Mouse (Mus musculus) layer of hippocampus, postnatal 10 days (tissue): ENCODE measurements at regions not wholly inside any gene's neighbourhood (a gene's known extent, or its start where the extent isn't known, plus 50 kb on each side); places are given as distances from the start of the nearest gene placed in this dataset.

Experiments used
- DNase-seq, 2 experiments: peaks; one replicate each; pipeline ENCODE4 v3.0.0; 2021; ENCODE audit warnings: low spot score in 2 of 2

DNA sequence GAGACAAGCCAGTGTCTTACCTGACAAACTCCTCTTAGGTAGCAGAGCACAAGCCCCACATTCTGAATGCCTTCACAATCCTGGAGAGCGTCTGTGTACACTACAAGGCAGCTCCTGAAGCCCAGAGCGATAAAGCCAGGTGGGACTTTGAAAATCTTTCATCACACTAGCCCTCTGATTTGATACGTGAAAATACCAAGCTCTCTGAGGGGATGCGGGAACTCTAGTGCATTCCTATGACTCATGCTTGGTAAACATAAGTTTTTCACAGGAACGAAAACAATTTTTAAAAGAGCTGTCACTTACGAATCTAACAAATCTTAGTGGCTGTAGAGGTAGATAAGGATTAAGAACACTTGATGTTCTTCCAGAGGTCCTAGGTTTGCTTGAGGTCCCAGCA is 108.6 kb upstream of the Peli1 start:
- DNase-seq: no peak

DNA sequence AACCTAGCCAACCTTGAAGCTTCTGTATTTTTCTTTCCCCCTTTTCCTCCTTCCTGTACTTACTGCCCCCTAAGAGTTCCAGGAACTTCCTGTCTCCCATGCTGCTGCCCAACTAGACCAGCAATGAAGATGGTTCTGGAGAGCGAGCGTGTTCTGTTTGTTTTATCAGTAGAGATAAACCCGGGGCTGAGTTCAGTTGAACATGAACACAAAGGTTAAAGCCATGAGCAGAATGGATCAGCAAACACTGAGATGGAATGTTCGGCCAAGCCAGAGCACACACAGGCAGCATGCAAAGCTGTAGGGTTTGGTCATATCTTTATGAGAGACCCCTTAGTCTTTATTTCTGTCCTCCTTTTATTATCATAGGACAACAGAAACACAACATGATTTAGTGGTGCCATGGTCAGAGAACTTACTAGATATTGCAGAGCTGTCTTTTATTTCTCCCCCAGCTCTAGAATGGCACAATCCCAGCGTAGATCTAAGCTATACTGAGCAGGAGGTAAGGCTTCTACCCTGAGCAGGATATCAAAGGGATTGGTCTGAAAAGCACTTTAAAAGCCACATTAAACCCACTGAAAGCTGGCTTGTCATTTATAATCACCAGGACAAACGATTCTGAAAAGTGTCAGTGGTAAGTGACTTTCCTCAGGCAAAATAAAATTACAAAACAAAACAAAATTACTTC is 105.9 kb upstream of the Peli1 start:
- no peak for DNase-seq

DNA sequence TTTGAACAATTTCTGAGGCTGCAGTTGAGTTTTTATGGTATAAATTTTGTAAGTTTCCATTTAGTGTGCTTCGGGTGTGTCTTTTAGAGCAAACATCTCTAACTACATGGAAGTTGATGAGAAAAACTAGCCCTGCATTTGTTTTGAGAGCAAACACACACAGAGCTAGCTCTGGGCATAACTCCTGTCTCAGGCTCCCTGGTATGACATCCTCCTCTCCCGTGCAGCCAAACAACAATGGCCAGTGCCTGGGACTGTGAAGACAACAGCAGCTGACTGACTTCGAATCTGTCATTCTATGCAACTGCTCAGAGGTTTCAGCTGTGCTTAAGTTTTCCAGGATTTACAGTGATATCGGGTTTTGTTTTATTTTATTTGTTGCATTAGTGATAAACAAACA is 105.3 kb upstream of the Peli1 start:
- no peak for DNase-seq

DNA sequence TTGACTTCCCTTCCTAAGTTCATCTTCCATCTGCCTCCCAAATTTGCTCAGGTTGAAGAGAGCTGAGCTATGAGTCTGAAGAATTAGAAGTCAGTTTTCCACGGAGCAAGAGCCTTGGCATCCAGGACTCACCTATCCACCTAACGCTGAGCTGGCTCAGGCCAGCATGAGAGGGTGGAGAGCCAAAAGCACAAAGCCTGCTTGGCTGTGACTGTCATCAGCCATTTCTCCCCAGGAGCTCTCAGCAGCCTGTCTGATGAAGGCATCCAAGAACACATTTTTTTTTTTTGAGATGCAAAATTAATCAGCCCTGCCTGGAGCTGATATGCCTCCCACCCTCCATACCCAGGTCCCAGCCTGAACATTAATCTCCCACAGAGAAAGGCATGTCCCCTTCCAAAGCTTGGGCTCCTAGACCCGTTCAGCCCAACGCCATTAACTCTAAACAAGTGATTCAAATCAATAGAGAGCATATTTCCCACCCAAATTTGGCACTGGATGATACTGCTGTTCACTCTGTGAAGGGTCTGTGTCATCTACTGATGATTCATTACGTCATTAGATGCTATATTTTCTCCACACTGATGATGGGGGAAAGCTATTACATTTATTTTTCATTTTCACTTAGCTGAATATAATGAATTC is 103.8 kb upstream of the Peli1 start:
- peak in 1 of 2 experiments; percentile 39 for DNase-seq

DNA sequence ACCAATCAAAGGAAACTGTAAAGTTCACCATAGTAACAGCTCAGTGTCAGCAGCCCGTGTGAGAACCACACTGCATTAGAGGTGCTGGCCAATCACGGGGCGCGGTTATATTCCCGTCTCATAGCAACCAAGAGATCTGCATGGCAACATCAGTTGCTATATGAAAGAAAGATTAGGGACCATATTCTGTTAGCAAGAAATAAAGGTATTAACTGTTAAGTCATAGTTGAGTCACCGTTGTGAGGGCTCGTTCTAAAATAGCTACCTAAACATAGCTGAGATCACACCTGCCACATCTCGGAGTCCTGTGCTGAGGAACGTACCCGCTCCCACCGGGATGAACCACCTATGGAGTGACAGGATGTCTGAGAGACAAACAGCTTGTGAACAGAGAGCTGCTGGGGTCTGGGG is 103.2 kb upstream of the Peli1 start:
- DNase-seq: peak; percentile 45 to 55

DNA sequence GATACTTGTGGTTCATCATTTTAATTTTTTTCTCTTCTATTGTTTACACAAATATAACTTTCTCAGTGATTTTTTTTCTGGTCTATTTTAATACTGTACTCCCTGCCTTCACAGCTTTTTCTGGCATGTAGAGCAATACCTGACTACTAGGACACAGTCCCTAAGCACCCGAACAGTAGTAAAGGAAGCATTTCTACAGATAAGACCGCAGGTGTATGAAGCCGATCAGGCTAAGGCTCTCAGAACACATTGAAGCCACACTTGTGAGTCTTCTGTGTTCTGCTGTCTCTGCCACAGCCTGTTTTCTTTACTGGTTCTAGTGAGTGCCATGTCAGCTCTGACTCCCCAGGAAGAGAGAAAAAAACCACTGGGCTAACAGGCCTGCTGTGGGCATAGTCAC is 102.2 kb upstream of the Peli1 start:
- no peak for DNase-seq

DNA sequence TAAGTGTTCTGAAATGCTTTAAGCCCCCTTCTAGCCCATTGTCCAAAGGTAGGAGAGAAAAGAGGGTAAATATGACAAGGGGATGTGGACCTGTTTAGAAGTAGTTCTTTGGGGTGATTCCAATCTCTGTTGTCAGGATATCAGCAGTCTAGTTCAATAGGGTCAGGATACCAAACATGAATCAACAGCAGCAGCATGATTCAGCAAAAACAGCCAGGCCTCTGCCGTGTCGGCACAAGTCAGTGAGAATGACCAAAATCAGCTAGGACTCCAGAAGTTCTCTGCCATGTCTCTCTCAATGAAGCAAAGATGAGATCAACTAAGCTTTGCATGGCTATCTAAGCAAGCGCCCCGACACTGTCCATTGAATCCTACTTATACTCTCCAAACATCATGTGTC is 97.5 kb upstream of the Peli1 start:
- DNase-seq: no peak

DNA sequence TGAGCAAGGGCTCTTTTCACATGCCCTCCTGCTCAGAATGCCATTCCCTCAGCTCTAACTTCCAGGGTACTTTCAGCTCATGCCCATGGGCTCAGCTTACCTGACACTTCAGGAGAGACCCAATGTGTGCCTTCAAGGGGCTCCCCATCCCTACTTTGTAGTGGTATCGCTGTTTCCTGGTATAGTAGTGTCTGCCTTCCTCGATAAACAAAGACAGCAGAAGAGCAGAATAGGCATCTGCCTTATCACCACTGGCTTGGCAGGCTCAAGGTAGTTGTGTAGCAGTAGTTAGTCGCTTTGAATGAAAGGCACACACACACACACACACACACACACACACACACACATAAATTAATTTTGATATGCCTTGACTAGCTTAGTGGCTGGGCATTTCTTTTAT is 89.7 kb upstream of the Peli1 start:
- DNase-seq: no peak

DNA sequence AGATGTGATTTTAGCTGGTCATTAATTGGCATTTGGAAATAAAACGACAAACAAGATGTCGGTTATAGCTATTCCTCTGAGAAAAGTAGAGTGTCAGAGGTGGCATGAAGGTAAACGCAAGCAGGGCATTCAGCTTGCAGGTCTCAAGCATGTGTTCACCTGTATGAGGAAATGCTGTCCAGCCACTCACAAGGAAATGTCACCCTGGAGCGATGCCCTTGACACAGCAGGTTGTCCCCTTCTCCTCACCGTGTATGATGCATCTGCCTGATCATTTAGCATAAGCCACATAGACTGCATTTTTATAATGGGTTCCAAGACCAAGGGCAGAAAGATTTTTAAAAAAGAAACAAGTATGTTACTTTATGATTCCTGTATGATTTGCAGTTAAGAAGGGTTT is 83.9 kb upstream of the Peli1 start:
- DNase-seq: no peak

DNA sequence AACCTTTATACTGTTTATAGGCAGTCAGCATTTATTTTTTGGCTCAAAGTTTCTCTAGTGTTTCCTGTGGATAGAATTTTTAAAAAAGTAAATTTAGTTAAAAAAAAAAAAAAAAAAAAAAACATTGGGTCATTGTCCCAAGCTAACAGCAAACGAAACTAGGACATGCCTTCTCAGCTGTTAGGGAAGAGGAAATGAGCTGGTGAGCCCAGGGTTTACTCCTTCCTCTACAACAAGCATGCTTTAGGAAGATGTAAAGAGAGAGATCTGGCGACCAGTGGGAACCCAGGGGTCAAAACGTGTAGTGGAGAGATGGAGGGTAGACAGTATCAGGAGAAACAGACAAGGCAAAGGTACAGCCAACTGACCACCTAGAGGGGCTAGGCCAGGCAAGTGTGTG is 81.6 kb upstream of the Peli1 start:
- no peak for DNase-seq

DNA sequence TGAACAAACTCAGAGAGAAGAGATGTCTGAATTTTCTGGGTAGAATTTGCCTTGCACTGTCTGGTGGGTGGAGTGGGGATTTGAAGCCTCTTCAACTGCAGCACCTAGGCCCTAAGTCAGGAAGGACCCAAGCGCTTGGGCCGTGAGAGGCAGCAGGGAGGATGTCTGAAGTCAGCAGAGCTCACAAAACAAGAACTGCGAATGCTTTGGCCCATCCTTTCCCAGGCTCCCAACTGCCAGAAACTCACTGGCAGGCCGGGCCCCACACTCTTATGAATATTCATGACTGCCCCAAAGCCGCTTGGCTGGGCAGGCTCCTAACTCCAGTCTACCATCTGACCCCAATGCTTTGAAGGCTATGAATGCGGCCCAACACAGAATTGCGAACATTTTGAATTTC is 80.2 kb upstream of the Peli1 start:
- peak; percentile 42 to 57 for DNase-seq

DNA sequence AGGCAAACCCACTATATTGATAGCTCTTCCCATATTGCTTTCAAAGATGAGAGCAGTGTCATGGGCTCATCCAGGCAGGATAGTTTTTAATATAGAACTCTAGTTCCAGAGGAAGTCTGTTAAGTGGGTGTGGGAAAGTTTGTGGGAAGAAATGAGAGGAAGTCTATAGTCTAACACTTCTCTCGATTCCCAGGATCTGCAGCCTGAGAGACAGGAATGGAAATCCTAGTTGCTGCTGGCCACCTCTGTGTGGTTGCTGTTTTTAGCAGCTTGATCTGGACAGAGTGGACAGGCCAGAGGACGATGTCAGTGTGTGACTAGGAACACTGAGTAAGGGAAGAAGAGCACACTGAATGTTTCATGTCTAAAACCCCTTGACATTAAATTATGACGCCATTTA is 76.8 kb upstream of the Peli1 start:
- no peak for DNase-seq

DNA sequence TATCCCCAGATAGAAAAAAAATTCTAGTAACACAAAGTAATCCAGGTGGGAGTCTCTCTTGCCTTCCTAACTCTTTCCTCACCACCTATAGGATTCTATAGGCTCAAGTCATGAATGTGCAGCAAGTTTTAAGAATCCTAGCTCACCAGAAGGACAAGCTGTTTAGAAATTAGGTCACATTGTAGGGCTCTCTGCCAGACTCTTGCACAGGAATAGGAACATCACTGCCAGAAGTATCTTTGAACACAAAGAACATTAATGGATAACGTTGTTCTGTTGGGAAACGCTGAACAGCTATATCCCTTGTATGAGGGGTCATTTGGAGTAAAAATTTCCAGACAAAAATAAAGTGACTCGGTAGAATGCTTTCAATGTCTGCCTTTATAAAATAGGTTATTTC is 75.6 kb upstream of the Peli1 start:
- no peak for DNase-seq

DNA sequence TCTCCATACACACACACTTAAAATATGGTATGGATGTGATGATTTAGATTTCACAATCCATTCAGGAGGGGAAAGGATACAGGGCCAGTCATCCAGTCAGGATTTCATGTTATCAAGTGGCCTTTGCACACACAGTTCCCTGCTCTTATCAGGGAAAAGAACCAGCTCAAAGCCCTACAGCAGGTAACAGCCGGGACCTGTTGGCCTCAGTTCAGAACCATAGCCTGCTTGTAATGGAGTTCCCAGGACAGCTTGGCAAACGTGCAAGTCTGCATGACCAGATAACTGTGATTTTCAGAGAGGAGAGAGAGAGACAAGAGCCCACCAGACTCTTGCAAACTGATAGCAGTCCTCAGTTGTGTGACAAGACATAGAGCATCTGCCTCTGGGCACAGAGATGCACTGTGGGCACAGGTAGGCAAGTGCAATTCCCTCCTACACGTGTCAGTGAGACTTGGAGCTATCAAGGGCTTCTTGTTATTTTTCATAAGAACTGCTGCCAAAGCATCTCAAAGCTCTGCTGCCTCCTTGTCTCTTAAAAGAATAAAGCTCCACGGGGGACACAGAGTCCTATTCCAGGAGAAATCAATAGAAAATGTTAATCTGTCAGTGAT is 74.9 kb upstream of the Peli1 start:
- no peak for DNase-seq

DNA sequence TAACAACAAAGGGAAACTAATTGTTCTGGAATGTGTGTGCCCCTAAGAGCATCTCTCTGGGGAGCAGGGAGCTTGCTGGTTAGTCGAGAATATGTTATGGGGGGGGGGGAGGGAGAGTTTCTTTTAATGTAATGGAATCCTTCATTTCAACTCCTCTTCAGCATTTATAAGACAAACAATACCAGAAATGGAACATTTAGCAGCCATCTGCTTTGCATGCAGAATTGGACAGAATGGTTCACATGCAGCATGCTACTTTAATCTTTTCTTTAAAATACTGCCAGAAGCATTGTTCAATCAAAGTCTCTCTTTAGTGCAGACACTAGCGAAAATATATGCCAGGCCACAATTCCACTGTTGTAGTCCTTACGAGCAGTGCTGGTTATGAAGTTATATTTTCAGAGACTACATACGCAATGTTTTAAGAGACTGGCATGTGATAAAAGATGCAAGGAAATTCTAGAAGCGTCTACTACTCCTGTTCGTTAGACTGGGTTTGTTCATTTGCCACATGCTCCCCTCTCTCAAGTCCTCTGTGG is 74.2 kb upstream of the Peli1 start:
- DNase-seq: no peak

DNA sequence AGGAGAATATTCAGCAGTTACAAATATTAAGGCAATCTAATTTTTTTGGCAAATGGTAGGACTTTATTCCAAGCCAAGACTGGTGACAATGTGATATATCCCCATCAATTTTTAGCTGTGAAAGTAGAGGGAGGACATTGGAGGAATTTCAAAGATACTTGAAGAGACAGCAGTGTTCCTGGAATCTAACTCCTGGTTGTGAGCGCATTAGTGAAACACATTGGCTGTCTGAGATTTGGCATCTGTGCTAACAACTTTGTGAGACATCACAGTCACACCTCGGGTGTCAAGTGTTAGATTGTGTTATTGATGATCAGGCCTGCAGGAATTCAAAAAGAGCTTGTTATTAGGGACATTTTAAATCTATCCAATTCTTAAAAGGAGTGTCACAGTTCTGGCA is 71.3 kb upstream of the Peli1 start:
- DNase-seq: no peak

DNA sequence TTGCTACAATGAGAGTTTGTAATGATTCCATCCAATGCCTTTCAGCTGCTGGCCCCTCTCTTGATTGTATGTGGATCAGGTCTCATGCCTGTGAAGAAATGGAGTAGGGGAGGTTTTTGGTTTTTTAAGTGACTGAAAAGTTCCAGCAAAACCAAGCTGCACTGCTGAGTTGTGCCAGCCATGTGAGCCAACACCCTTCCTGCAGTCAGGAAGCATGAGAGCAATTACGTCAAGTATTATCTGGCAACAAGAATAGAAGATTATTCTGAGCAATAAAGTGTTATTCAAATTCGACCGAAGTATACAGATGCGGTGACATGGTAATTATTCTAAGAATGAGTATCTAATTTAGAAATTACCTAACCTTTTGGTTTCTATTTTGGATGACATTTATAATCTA is 67.0 kb upstream of the Peli1 start:
- DNase-seq: no peak

DNA sequence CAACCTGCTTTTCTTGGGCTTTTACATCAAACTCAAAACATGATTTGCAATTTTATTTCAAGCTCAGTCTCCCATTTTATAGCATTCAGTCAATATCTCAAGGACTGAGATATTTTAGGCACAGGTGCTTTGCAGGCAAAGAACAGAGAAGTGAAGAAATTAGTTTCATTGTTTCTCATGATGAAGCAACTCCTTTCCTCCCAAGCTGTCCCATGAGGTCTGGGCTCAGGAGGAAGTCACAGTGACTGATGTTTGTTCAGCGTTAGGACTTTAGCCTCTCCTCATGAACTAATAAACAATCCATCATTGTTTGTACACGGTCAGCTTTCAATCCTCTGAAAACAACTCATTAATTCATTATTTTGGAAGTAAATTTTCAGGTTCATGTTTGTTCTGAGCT is 66.6 kb upstream of the Peli1 start:
- no peak for DNase-seq

DNA sequence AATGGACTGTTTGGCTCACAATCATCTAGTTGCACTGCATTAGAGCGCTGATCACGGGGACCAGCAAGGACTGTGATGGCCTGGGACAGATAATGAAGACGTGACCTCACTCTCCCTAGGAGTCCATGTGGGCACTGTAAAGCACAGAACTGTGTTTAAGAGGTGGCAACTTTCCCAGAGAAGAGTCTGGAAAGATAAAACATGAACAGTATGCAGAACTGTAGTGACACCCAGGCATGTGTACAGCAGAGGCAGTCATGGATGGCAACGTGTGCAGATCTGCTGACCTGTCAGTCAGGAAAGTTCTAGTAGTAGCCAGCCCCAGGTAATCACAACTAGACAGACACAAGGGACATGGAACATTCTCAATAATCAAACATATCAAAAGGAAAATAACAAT is 63.8 kb upstream of the Peli1 start:
- DNase-seq: no peak

DNA sequence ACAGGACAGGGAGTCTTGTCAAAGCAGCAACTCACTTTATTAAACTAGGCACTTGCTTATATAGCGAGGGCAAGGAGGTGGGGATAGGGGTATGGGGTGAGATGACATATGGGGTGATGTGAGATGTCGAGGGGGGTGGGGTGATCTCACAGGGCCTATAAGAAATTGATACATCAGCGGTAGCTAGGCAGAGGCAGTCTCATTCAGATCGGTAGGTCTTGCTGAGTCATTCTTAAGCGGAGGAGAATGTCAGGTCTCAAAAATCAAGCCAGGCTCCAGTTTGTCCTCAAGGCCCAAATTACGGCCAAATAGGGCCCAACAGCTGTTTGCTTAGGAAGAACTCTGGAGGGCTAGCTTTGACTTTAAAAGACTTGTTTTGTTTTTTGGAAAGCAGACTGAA is 60.7 kb upstream of the Peli1 start:
- DNase-seq: no peak

DNA sequence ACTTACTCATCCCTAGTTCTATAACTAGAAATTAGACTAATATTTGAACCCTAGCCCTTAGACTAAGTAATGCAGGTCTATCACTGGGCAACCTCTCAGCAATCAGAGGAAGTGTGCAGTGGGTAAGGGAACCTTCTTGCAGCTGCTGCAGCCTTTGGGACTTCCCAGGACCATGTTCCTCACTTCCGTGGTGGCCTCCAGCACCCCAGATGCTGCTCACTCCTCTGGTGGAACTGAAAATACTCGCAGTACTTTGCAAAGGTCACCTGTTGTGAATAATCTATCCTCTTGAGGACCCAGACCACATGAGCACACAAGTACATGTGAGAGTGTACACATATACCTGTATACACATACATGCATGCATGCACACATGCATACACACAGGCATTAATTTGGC is 59.3 kb upstream of the Peli1 start:
- DNase-seq: no peak

DNA sequence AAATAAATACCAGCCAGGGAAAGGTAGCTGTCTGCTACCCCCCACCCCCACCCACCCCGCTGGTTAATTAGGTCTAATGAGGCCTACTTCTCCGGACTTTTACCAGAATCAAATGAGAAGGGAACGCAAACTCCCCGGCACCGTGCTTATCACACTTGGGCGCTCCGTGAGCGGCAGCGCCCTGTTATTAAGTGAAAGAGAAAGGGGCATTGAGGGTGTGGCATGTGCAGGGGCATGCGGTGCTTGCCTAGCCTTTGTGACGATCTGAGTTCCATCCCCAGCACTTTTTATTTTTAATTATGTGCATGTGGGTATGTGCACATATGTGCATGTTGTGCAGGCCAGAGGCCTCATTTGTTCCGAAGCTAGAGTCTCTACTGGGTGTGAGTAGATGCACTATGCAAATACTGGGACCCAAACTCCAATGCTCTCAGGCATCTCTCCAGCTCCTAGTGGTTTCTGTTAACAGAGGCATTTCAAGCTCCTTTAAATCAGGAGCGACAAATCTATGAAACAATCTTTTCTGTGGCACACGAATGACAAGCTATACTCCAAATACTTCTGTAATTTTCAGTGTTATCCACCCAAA is 57.8 kb upstream of the Peli1 start:
- DNase-seq: no peak
